Mouse (Mus musculus): ENCODE measurements around the gene Irak1.
A peak's percentile ranks its signal among the peaks of the same experiment; 100 is the strongest.

Gene Irak1

DNA sequence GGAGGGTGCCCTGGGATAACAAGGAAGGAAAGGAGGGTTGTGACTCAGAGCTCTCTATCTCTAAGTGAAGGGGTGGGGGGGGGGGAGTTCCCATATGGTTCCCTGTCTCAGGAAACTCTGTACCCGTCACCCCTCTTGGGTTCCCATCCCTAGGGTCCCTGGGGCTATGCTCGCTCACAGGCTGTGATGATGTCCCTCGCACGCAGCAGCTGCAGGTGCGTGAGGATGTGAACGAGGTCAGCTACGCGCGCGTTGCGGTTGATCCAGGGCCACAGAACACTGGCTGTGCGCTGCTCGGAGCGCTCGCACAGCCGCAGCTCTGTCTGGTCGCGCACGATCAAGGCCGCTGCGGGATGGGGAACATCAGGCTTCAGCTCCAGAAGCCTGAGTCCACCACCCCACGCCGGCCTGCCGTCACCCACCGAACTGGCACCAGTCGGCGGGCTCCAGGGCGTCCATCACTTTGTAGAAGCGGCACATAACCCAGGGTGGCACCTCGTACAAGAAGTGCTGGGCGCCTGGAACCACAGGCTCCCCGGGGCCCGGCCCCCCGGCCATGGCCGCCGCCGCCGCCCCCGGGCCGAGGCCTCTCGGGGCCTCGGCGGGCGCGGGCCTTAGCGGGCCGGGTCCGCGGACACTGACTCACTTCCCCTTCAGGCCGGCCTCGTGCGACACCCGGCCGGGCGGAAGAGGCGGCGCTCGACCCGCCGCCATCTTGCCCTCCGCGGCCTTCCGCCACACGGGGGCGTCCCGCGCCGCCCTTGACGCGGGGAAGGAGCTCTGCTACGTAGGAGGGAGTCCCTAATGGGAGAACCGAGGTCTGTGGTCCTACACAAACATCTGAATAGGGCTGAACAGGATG, at the start of gene Irak1:
Gene Irak1, minus strand, starts transcription at position 731 of the 862 bp plus-strand sequence.
- DNase-seq (ENCODE audit: low spot score), result peak; percentile 73

DNA sequence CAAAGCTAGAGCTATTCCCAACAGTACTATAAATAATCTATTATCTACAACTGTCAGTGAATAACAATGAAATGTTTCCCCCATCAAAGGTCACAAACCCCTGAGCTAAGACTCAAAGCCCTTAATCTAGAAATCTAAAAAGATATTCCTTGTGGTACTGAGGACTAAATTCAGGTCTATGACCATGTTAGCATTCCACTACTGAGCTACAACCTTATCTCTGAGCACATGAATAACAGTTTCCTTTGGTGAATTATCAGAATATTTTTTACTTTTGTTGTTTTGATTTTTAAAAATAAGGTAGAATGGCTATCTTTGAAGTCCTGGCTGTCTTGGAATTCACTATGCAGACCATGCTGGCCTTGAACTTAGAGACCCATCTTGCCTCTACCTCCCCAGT, 47.1 kb upstream of the Irak1 start:
- no peak for DNase-seq (ENCODE audit: low spot score)

GRCm38 (mm10) chrX:74067891-74068290, 44.2 kb upstream of the Irak1 start:
- no peak for DNase-seq (ENCODE audit: low spot score)

GRCm38 (mm10) chrX:74045107-74045506, 21.4 kb upstream of the Irak1 start:
- DNase-seq (ENCODE audit: low spot score), result no peak

DNA sequence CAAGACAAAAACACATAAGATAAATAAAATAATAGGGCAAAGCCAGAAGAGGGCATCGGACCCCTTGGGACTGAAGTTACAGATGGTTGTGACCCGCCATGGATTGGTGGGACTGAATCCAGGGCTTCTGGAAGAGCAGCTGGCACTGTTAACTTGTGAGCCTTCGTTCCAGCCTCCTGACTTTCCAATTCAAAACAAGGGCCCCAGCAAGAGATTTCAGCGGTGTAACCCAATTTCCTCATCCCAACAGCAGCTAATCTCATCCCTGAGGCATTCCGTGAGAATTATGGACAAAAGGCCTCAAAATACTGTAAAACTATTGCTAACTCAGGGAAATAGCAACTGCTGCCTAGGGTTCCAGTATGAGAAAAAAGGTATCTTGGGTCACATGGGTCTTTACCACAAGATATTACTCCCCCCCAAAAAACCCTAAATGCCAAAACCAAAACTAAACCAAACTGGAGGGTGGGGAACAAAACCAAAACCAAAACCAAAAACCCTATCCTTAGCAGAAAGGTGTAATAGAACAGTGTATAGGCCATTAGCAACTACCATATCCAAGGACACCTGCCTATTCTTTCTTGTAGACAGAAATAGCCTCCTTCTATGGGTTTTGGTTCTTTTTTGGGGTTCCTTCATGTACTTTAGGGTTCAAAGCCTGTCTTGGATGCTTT, 14.1 kb upstream of the Irak1 start:
- DNase-seq (ENCODE audit: low spot score), result no peak

DNA sequence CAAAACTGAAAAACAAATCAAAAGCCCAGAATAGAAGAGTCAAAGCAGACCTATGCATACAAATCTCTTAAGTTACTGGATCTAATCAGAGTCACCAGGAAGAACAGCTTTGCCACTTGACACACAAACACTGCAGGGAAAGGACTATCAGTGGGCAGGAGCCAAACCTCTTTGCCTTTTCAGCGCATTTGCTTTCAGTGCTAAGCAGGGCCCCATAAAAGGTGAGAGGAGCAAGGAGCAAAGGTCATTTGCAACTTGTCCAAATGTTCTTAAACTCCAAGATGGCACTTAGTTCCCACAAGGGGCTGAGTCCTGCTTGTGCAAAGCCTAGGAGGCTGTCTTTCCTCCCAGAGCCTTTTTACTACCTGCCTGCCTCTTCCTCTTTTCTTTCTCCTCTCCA, 6.3 kb upstream of the Irak1 start:
- DNase-seq (ENCODE audit: low spot score), result no peak

DNA sequence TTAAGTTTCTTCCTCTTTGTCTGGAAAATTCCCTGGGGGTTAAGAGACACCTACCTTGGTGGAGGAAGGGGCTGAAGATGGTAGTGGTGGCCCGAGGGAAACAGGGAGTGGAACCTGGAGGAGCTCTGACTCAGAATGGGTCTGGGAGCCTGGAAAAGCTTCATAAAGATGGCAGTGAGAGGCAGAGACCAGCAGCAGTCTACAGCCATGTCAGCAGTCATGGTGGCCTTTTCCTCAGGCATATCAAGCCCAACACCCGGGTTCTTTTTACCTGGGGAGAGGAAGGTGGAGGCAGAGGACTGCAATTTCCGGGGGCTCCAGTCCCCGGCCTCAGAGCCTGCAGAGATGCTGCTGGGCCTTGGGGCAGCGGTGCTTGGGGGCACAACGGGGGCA, 927 bp downstream of the Irak1 start:
- no peak for DNase-seq (ENCODE audit: low spot score)

DNA sequence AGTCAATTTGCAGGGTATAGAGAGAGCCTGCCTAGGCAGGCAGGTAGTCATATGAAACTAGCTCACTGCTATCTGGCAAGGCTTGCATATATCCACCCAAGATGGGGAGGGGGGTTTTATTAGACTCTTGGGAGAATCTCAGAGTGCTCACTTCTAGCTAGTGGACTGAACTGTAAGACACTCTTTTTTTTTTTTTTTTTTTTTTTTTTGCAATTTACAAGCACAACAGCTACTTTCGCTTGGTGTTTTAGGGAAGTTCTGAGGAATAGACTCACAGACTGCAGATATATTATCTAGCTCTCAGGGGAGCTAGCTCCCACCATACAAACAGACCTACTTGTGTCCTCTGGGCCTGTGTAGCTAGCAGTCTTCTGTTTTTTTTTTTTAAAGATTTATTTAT, 9.1 kb downstream of the Irak1 start:
- DNase-seq (ENCODE audit: low spot score), result no peak

- DNase-seq (ENCODE audit: low spot score), result peak; percentile 4
Observed at GRCm38 (mm10) chrX:74008063-74008462, 15.7 kb downstream of the Irak1 start.

GRCm38 (mm10) chrX:74006401-74006800, 17.3 kb downstream of the Irak1 start:
- DNase-seq (ENCODE audit: low spot score), result no peak

GRCm38 (mm10) chrX:74003644-74004043, 20.1 kb downstream of the Irak1 start:
- no peak for DNase-seq (ENCODE audit: low spot score)

DNA sequence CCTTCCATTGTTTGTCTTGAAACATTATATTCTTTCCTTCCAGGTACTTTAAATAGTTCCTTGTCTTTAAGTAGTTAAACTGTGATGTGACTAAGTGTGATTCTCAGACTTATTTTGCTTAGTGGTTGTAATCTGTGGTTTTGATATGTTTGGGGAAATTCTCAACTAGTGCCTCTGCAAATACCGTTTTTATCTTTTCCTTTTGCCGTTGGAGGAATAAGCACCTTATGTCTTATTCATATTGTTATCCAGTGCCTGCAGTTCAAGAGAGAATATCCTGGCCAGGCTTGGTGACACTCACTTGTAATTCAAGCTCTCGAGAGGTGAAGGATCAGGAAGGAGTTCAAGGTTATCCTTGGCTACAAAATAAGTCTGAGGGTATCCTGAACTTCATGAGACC, 22.7 kb downstream of the Irak1 start:
- no peak for DNase-seq (ENCODE audit: low spot score)

DNA sequence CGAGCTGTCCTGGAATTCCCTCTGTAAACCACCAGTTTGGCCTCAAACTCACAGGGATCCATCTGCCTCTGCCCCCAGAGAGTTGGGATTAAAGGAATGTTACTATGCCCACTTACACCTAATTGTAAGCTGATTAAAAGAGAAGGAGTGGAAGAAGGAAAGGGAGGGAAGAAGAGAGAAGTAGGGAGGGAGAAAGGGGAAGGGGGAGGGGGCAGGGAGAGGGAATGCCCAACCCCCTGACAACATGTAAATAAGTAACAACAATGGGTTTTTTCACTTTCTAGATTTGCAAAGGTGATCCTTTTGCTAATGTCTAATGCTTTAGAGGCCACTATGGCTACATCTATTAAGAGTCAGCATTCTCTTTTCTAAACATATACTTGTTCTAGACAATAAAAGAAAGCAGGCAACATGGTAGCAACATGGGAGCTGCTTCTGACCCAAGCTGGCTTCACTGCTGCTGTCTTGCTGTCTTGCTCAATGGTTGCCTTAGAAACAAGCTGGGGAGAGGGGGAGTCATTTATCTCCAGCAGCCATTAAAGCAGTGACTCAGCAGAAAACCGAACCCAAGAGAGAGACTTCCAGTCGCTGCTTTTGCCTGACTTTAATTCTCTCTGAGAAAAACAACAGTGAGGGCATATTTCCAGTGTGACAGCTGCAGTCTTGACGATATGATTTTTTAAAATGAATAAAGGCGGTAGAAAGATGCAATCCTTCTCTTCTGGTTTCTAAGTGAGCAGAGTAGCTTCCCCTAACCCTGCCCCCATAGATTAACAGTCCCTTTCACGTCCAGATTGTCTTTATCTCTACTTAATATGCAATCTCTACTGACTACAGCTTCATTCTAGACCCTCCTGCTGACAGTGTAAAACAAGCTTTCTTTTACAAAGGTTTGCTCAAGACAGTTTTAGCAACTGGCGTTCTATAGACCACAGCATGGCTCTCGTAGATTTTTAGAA, 24.5 kb downstream of the Irak1 start:
- peak; percentile 74 for DNase-seq (ENCODE audit: low spot score)

GRCm38 (mm10) chrX:73977783-73978182, 45.9 kb downstream of the Irak1 start:
- DNase-seq (ENCODE audit: low spot score), result no peak

DNA sequence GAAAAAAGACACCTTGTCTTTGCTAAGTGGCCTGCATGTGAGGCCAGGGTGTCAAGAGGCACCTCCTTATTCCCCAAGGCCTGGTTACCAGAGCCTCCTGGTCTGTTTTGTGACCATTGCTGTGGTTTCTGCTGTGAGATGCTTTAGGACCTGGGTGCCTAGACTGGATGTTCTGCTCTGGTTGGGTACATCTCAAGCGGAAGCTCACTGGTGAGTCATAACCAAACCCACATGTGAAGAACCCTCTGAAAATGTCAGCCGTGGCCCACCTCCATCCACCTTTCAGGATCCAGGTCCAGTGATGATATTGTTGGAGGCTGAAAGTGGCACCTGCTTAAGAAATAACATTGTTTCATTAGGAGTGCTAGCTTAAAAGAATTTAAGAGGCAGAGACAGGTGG, 47.4 kb downstream of the Irak1 start:
- DNase-seq (ENCODE audit: low spot score), result no peak

- no peak for DNase-seq (ENCODE audit: low spot score)
Observed at GRCm38 (mm10) chrX:73972774-73973173, 50.9 kb downstream of the Irak1 start.

DNA sequence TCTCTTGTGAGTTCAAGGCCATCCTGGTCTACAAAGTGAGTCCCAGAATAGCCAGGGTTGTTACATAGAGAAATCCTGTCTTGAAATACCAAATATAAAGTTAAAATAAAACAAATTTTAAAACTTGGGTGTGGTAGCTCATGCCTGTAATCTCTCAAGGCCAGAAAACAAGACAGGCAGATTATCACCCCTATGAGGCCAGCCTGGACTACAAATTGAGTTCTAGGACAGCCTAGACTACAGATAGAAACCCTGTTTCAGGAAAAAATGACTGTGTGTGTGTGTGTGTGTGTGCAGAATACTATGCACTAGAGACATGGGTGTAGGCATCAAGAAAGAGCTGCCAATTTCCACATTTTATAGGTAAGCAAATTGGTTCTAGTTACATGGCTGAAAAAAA, 52.9 kb downstream of the Irak1 start:
- DNase-seq (ENCODE audit: low spot score), result no peak

DNA sequence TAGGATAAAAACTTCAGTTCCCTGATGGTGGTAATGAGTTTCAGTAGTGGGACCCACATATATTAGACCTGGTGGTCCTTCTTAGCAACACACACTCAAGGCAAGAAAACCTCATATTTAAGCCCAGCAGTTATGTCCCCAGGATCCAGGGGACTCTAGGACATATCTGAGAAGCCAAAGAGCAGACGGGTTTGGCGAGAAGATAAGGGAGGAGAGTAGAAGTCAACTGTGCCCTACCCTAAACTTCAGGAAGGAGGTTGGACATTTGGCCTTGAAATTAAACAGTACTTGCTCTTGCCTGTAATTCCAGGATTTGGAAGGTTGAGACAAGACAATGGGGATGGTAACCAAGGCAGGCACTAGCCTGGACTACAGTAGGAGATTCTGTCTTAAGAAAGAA, 54.0 kb downstream of the Irak1 start:
- DNase-seq (ENCODE audit: low spot score), result no peak

- DNase-seq (ENCODE audit: low spot score), result no peak
Observed at GRCm38 (mm10) chrX:73969167-73969566, 54.6 kb downstream of the Irak1 start.

DNA sequence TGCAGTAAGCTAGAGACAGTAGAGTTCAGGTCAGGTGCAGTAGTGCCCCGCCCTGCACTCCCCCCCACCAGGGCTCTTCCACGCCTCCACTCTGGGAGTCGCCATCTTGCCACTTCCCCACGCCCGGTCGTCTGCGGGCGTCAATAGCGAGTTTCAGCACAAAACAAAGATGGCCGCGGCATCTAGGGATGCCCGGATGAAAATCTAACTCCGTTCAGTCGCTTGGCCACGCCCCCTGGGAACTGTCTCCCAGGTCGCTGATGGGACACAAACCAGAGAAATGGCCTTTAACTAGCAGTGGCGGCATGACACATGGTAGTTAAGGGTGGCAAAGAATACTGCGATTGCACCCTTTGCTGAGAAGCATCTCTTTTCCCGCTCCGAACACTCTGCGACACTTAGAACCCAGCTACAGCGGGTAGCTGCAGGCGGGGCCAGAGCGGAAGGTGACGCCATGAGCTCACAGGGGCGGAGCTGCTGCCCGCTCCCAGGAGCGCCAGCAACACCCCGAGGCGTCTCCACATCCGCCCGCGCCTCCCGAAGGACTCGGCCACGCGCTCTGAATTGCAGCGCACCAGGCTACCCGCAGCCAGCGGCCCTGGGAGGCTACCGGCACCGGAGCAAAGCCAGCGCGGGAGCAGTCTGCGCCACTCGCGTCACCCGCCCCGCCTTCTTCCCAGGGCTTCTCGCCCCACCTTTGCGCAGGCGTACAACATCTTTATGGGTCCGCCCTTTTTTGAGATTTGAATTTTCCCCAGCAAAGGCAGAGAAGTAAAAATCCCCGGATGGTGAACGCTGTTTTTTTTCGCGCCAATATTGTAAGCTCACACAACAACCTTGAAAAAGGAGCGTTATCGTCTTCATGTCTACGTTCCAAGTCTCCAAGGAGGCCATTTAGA, 56.3 kb downstream of the Irak1 start:
- peak; percentile 88 for DNase-seq (ENCODE audit: low spot score)

Data from embryo, embryonic 10 days (tissue).